27 mouse cellular contexts compared by ENCODE assay signal in genomic region chrX:145428811-145429210, GRCm38 (mm10).
DNase-seq lines count a peak whose midpoint lies in the region; ATAC-seq and TF ChIP-seq lines count a peak whose summit lies in the region.
"Had no signal": no experiment of that assay in that cellular context is flagged by ENCODE, and none has a peak within 500 bp of the region (broad histone marks: within the 10 kb centered on the region; RNA-seq: fewer than 3 reads in every experiment).

No protein-coding gene starts in this region.

- H3K4me2 ChIP-seq in intestine, embryonic 15.5 days (replicated peaks): no peak overlapping the region
- H3K4me2 ChIP-seq in intestine, postnatal 0 days (replicated peaks; ENCODE audit: low read depth): no peak overlapping the region
- H3K4me2 ChIP-seq: embryonic facial prominence, embryonic 13.5 days; embryonic facial prominence, embryonic 15.5 days; forebrain, embryonic 12.5 days had no signal

- TF ChIP-seq CTCF in kidney, adult 2 months (conservative IDR thresholded peaks at IDR 0.05; ENCODE audit: insufficient read depth, insufficient read length, low read depth, low read length): no peak
- no peak for TF ChIP-seq CTCF in intestine, postnatal 0 days (IDR thresholded peaks at IDR 0.05; ENCODE audit: low read depth)

- no peaks in the 10 kb centered on the region; the same call in 1 of the 2 replicates for H3K4me1 ChIP-seq in kidney, adult 2 months (ENCODE audit: control insufficient read depth, insufficient read depth, low read length)
- H3K4me1 ChIP-seq in intestine, embryonic 15.5 days (replicated peaks): no peaks in the 10 kb centered on the region
- H3K4me1 ChIP-seq in intestine, postnatal 0 days (replicated peaks; ENCODE audit: control insufficient read depth, insufficient read depth, low read length): no peaks in the 10 kb centered on the region
- H3K4me1 ChIP-seq: embryonic facial prominence, embryonic 13.5 days; embryonic facial prominence, embryonic 15.5 days; forebrain, embryonic 10.5 days; forebrain, embryonic 12.5 days had no signal

- ATAC-seq in intestine, embryonic 15.5 days: peak; percentile 65; the same call in 1 of the 2 replicates
- ATAC-seq in intestine, postnatal 0 days: peak; percentile 51; the same call in 1 of the 2 replicates
- ATAC-seq: activated CD4-positive, CD25-positive, alpha-beta regulatory T cell, adult 4 months; CD4-positive, CD25-positive, alpha-beta regulatory T cell, adult 4 months; forebrain, embryonic 14.5 days; forebrain, embryonic 16.5 days; Patski had no signal

- no peak for TF ChIP-seq POLR2A in kidney, adult 2 months (IDR thresholded peaks at IDR 0.05; ENCODE audit: low read depth, low read length)

- 79% methylated on average over 1 of the region's 1 CpGs for WGBS in kidney, adult 2 months
- whole genome bisulfite sequencing in intestine, embryonic 15.5 days: 65% methylated on average over 1 of the region's 1 CpGs
- 73% methylated on average over 1 of the region's 1 CpGs for WGBS in intestine, postnatal 0 days

- no peak overlapping the region for H3K4me3 ChIP-seq in kidney, adult 2 months (ENCODE audit: insufficient read depth, low read depth, low read length)
- H3K4me3 ChIP-seq in intestine, embryonic 15.5 days (replicated peaks): no peak overlapping the region
- H3K4me3 ChIP-seq in intestine, postnatal 0 days (ENCODE audit: low read depth, low read length): no peak overlapping the region
- H3K4me3 ChIP-seq: embryonic facial prominence, embryonic 13.5 days; embryonic facial prominence, embryonic 15.5 days; erythroblast, embryonic 14.5 days; forebrain, embryonic 10.5 days; forebrain, embryonic 12.5 days had no signal

- no peak overlapping the region for H3K27ac ChIP-seq in kidney, adult 2 months (ENCODE audit: insufficient read depth, low read depth, low read length)
- H3K27ac ChIP-seq in intestine, embryonic 15.5 days: no peak overlapping the region
- no peak overlapping the region for H3K27ac ChIP-seq in intestine, postnatal 0 days (ENCODE audit: low read depth, low read length)
- H3K27ac ChIP-seq: embryonic facial prominence, embryonic 13.5 days; embryonic facial prominence, embryonic 15.5 days; forebrain, embryonic 10.5 days; forebrain, embryonic 12.5 days had no signal

- no peaks in the 10 kb centered on the region for H3K9me3 ChIP-seq in intestine, embryonic 15.5 days
- H3K9me3 ChIP-seq in intestine, postnatal 0 days (ENCODE audit: control insufficient read depth): no peaks in the 10 kb centered on the region
- H3K9me3 ChIP-seq: embryonic facial prominence, embryonic 13.5 days; embryonic facial prominence, embryonic 15.5 days; forebrain, embryonic 10.5 days; forebrain, embryonic 12.5 days; G1E had no signal

- H3K36me3 ChIP-seq in kidney, adult 2 months (ENCODE audit: control insufficient read depth, insufficient read depth, low read length): no peaks in the 10 kb centered on the region
- H3K36me3 ChIP-seq in intestine, embryonic 15.5 days: no peaks in the 10 kb centered on the region
- no peaks in the 10 kb centered on the region for H3K36me3 ChIP-seq in intestine, postnatal 0 days (ENCODE audit: control insufficient read depth, insufficient read depth)
- H3K36me3 ChIP-seq: embryonic facial prominence, embryonic 13.5 days; embryonic facial prominence, embryonic 15.5 days; forebrain, embryonic 10.5 days; forebrain, embryonic 12.5 days; G1E had no signal

- no peaks in the 10 kb centered on the region for H3K27me3 ChIP-seq in kidney, adult 2 months (replicated peaks; ENCODE audit: control insufficient read depth, insufficient read depth, low read length)
- no peaks in the 10 kb centered on the region for H3K27me3 ChIP-seq in intestine, embryonic 15.5 days (replicated peaks)
- no peaks in the 10 kb centered on the region for H3K27me3 ChIP-seq in intestine, postnatal 0 days (replicated peaks; ENCODE audit: control insufficient read depth, insufficient read depth, low read length)
- H3K27me3 ChIP-seq: CH12.LX; embryonic facial prominence, embryonic 15.5 days; forebrain, embryonic 12.5 days had no signal

- no peak overlapping the region for H3K9ac ChIP-seq in intestine, embryonic 15.5 days
- no peak overlapping the region for H3K9ac ChIP-seq in intestine, postnatal 0 days (ENCODE audit: low read depth, low read length)
- H3K9ac ChIP-seq: embryonic facial prominence, embryonic 13.5 days; embryonic facial prominence, embryonic 15.5 days; forebrain, embryonic 12.5 days had no signal

- DNase-seq in kidney, adult 2 months: peak; percentile 9
- DNase-seq in kidney, postnatal 14 days: no peak
- DNase-seq in cerebellum, postnatal 36 days: no peak
- DNase-seq: adrenal gland, adult 8-10 months; adrenal gland, postnatal 14 days; adrenal gland, postnatal 36 days; B cell, adult 2 months; cerebellum, adult 11-12 months; cerebellum, adult 2 months; cerebellum, adult 9-10 months; cerebellum, postnatal 10 days; cerebellum, postnatal 25 days; embryo, embryonic 11 days had no signal
